Mouse (Mus musculus): Measurements from ENCODE around the gene Gm6657. TPM values are rescaled to one million over a fixed set of nuclear protein-coding genes. Genes with fewer than 3 reads are reported as not detected.

The Gm6657 gene
- not detected for polyA plus RNA-seq (2014; fragmentation: Illumina TruSeq; extraction: RNeasy Lipid Tissue Mini Kit (QIAGEN cat#74804); ENCODE audit: low read depth, low replicate concordance)

GRCm38 (mm10) chr12:78193942-78194341 lies at the start of gene Gm6657:
Gene Gm6657, plus strand, starts transcription at chr12:78194242.

GRCm38 (mm10) chr12:78225707-78226518 lies 31.9 kb downstream of the Gm6657 start, which contains the start of gene Gphn:
Gene Gphn, plus strand, starts transcription at chr12:78226379.

Other genes with a start within 250 kb of the Gm6657 start
- 42.1 TPM for gene Gphn, start 32.1 kb downstream of the Gm6657 start, polyA plus RNA-seq (2014; fragmentation: Illumina TruSeq; extraction: RNeasy Lipid Tissue Mini Kit (QIAGEN cat#74804); ENCODE audit: low read depth, low replicate concordance)

Measured in adrenal gland, adult 10 weeks (tissue).